Mouse (Mus musculus) neural tube, embryonic 14.5 days (tissue): Measurements from ENCODE around the gene Ugt1a6a. TPM values are rescaled to one million over a fixed set of nuclear protein-coding genes. Genes with fewer than 3 reads are reported as not detected.
"Not testable (repeated sequence)": the region's sequence is repeated elsewhere in the genome, so short reads cannot be mapped to it uniquely, and the experiment has no call there.

Experiments used
- ATAC-seq: fragments of 200-750 bp; cut with Nextera tagmentation; 2 replicates; pipeline ENCODE4 v1.8.0; 2017; ENCODE audit warnings: low read depth, mild to moderate bottlenecking, moderate TSS enrichment, moderate library complexity
- H3K27ac ChIP-seq: fragments of 300-500 bp; sonication (generic); 2 replicates; pipeline ENCODE4 v1.5.1; 2014; ENCODE audit warnings: low read depth, mild to moderate bottlenecking, control low read depth, low read length, moderate library complexity, mixed read lengths
- H3K27me3 ChIP-seq: fragments of 300-500 bp; sonication (generic); 2 replicates; pipeline ENCODE4 v1.6.1; 2014; ENCODE audit warnings: low read length; ENCODE audit not compliant: control insufficient read depth, insufficient read depth
- H3K36me3 ChIP-seq: fragments of 300-500 bp; sonication (generic); 2 replicates; pipeline ENCODE4 v1.6.1; 2014; ENCODE audit warnings: low read length, mixed read lengths; ENCODE audit not compliant: control insufficient read depth, insufficient read depth
- H3K4me1 ChIP-seq: fragments of 300-500 bp; sonication (generic); 2 replicates; pipeline ENCODE4 v1.6.1; 2014; ENCODE audit warnings: low read length; ENCODE audit not compliant: control insufficient read depth, insufficient read depth
- H3K4me2 ChIP-seq: fragments of 300-500 bp; sonication (generic); 2 replicates; pipeline ENCODE4 v1.6.1; 2014; ENCODE audit warnings: mild to moderate bottlenecking, low read depth, low read length, control low read depth
- H3K4me3 ChIP-seq: fragments of 300-500 bp; sonication (generic); 2 replicates; pipeline ENCODE4 v1.5.1; 2014; ENCODE audit warnings: low read depth, low read length, control low read depth, mixed read lengths
- H3K9ac ChIP-seq: fragments of 300-500 bp; sonication (generic); replicated peaks from 2 replicates; pipeline ENCODE4 v1.6.1; 2014; ENCODE audit warnings: low read depth, mild to moderate bottlenecking, control low read depth, low read length, mixed read lengths
- H3K9me3 ChIP-seq: fragments of 300-500 bp; sonication (generic); 2 replicates; pipeline ENCODE4 v1.6.1; 2016; ENCODE audit warnings: low read length; ENCODE audit not compliant: control insufficient read depth
- WGBS: fragments of 180-500 bp; shearing (Covaris S2); extraction: QIAGEN DNeasy Blood & Tissue Kit; methylation state at CpG from one replicate; pipeline ENCODE4 v1.1.7; 2014; 5-methylcytosine and 5-hydroxymethylcytosine counted together
- polyA plus RNA-seq: library from polyadenylated mRNA; unstranded; fragments of >200 nt; fragmentation: Nextera tagmentation; extraction: Ambion mirVana; gene quantifications from 2 replicates; pipeline ENCODE4 v1.2.1, GENCODE M21; 2014

Ugt1a6a gene
- polyA plus RNA-seq, 1 experiment from 2014 or later: 0.76 TPM

DNA sequence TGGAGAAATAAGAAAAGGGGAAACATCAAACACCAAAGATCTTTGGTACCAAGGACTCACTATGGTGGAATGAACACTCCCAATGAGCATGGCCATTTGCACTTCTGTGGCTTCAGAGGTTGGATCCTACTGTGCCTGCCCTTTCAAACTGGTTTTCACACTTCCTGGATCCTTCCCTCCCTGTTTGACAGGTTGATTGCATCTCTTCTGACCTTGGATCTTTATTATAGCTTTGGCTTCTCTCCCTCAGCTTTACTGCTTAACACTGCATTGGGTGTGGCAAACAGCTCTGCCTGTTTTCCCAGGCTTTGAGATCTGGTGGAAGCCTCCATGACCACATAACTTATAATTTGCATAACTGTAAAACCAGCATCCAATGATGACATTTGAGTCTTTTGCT is 85.7 kb downstream of the Ugt1a6a start:
- Histone ChIP-seq H3K9me3 (peaks cover 27% of the 10 kb centered on the region), H3K4me1 (no peaks in the 10 kb centered on the region), H3K4me2 (no peak overlapping the region), H3K36me3 (no peaks in the 10 kb centered on the region), H3K27me3 (no peaks in the 10 kb centered on the region), H3K4me3 (no peak overlapping the region), H3K27ac (no peak overlapping the region), H3K9ac (no peak overlapping the region)
- no peak for ATAC-seq

- Histone ChIP-seq H3K4me2 (no peak overlapping the region), H3K27me3 (no peaks in the 10 kb centered on the region), H3K9ac (no peak overlapping the region), H3K36me3 (no peaks in the 10 kb centered on the region), H3K4me1 (no peaks in the 10 kb centered on the region), H3K9me3 (peaks cover 29% of the 10 kb centered on the region), H3K27ac (no peak overlapping the region), H3K4me3 (no peak overlapping the region)
- 50% methylated on average over 2 of the region's 2 CpGs for WGBS
- no peak for ATAC-seq
These were observed 87.6 kb downstream of the Ugt1a6a start for GRCm38 (mm10) chr1:88222216-88222615.

DNA sequence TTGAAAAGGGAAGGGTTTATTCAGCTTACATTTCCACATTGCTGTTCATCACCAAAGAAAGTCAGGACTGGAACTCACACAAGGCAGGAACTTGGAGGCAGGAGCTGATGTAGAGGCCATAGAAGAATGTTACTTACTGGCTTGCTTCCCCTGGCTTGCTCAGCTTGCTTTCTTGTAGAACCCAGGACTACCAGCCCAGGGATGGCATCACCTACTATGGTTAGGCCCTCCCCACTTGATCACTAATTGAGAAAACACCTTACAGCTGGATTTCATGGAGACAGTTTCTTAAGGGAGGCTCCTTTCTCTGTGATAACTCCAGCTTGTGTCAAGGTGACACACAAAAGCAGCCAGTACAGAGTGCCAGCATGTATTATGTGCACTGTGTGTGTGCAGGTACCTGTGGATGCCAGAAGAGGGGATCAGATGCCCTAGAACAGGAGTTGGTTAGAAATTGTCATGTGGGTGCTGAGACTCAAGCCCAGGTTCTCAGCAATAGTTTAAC is 88.5 kb downstream of the Ugt1a6a start:
- not testable (repeated sequence) for H3K27ac ChIP-seq, H3K9ac ChIP-seq, H3K27me3 ChIP-seq, H3K4me3 ChIP-seq, ATAC-seq, H3K4me2 ChIP-seq, H3K36me3 ChIP-seq, H3K4me1 ChIP-seq
- peaks cover 33% of the 10 kb centered on the region for H3K9me3 ChIP-seq

GRCm38 (mm10) chr1:88223591-88223990 is 89.0 kb downstream of the Ugt1a6a start:
- H3K4me2 ChIP-seq: no peak overlapping the region
- no peak overlapping the region for H3K4me3 ChIP-seq
- H3K27ac ChIP-seq: no peak overlapping the region
- no peak overlapping the region for H3K9ac ChIP-seq
- H3K4me1 ChIP-seq: no peaks in the 10 kb centered on the region
- WGBS: 64% methylated on average over 1 of the region's 1 CpGs
- ATAC-seq: no peak
- peaks cover 38% of the 10 kb centered on the region for H3K9me3 ChIP-seq
- no peaks in the 10 kb centered on the region for H3K27me3 ChIP-seq
- H3K36me3 ChIP-seq: no peaks in the 10 kb centered on the region

GRCm38 (mm10) chr1:88224029-88224776 is 89.6 kb downstream of the Ugt1a6a start:
- Histone ChIP-seq H3K27ac (no peak overlapping the region), H3K9ac (no peak overlapping the region), H3K36me3 (no peaks in the 10 kb centered on the region), H3K4me1 (no peaks in the 10 kb centered on the region), H3K27me3 (no peaks in the 10 kb centered on the region), H3K4me3 (no peak overlapping the region), H3K9me3 (peaks cover 44% of the 10 kb centered on the region), H3K4me2 (no peak overlapping the region)
- WGBS: 69% methylated on average over 2 of the region's 2 CpGs
- no peak for ATAC-seq

GRCm38 (mm10) chr1:88225301-88225700 is 90.7 kb downstream of the Ugt1a6a start:
- not testable (repeated sequence) for ATAC-seq
- 36% methylated on average over 2 of the region's 2 CpGs for WGBS
- peaks cover 55% of the 10 kb centered on the region for H3K9me3 ChIP-seq

DNA sequence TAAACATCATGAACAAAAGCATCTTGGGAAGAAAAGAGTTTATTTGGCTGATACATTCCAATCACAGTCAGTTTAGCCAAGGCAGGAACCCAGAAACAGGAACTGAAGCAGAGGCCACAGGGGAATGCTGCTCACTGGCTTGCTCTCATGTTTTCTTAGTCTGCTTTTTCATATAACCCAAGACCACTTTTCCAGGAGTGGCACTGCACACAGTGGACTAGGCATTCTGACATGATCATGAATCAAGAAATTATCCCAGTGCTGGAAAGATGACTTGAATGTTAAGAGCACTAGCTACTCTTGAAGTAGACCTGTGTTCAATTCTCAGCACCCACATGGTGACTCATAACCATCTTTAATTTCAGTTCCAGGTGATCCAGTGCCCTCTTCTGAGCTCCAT is 91.1 kb downstream of the Ugt1a6a start:
- H3K9ac ChIP-seq: no peak overlapping the region
- H3K27ac ChIP-seq: no peak overlapping the region
- H3K4me2 ChIP-seq: no peak overlapping the region

More at GRCm38 (mm10) chr1:88225301-88225700, 90.7 kb downstream of the Ugt1a6a start:
- not testable (repeated sequence) for H3K36me3 ChIP-seq, H3K27me3 ChIP-seq, H3K4me1 ChIP-seq, H3K9ac ChIP-seq, H3K4me3 ChIP-seq, H3K27ac ChIP-seq, H3K4me2 ChIP-seq

DNA sequence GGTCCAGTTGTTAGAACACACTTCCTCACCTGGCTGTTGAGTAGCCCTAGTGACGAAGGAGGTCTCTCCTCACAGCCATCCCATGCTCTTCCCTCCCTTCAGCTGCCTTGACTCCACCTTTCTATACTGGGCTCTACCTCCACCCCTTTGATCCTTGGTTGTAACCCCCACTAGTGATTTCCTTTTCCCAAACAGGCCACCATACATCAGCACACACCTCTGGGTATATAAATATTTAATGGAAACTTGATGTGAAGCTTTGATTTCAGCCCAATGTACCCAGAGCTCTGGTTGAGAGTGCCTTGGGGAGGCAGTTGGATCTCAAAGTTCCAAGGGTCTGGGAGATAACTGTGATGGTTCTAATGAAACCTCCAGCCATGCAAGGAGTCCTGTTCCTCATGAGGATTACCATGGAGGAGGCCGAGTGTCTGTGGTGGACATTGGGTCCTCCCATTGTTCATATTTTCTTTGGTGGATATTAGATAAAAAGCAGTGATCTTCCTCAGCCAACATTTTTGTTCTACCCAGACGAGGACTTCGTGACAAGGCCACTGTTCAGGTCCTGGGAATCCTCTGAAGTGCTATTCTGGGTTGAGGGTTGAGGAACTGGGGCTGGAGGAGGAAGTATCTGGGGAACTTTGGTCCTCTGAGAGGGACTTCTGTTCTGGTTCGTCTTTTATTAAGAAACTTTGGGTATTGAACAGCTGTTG is 92.2 kb downstream of the Ugt1a6a start, which contains the start of gene Mroh2a:
Gene Mroh2a, plus strand, starts transcription at position 317 of the 710 bp plus-strand sequence.
- H3K4me3 ChIP-seq: no peak within 1 kb of the TSS
- H3K9ac ChIP-seq: no peak within 1 kb of the TSS
- WGBS: 63% methylated on average over 5 of the region's 5 CpGs
- H3K4me1 ChIP-seq: no peaks in the 10 kb centered on the region
- H3K9me3 ChIP-seq: peaks cover 69% of the 10 kb centered on the region
- H3K27me3 ChIP-seq: no peaks in the 10 kb centered on the region
- H3K4me2 ChIP-seq: no peak within 1 kb of the TSS
- no peak for ATAC-seq
- no peaks in the 10 kb centered on the region for H3K36me3 ChIP-seq
- H3K27ac ChIP-seq: no peak within 1 kb of the TSS

More for the DNA sequence above, 91.1 kb downstream of the Ugt1a6a start:
- Histone ChIP-seq H3K36me3 (no peaks in the 10 kb centered on the region), H3K4me3 (no peak overlapping the region), H3K9me3 (peaks cover 59% of the 10 kb centered on the region), H3K4me1 (no peaks in the 10 kb centered on the region), H3K27me3 (no peaks in the 10 kb centered on the region)
- ATAC-seq: no peak

DNA sequence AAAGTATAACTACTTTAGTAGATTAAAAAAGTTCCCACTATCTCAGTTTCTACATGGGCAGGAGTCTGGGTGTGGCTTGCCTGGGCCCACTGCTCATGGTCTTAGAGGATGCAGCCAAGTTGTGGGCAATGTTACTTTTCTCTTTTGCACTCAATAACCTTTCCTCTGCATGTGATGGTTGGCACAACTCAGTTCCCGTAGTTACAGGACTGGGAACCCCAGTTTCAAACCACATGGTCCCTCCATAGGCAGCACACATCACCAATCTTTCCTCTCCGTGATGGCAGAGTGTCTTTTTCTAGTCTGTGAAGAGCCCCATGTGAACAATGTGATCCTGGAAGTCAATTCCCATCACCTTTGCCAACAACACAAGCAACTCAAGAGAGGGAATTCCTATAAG is 92.9 kb downstream of the Ugt1a6a start:
- no peak for ATAC-seq
- Histone ChIP-seq H3K4me3 (no peak overlapping the region), H3K4me2 (no peak overlapping the region), H3K4me1 (no peaks in the 10 kb centered on the region), H3K27me3 (no peaks in the 10 kb centered on the region), H3K27ac (no peak overlapping the region), H3K9ac (no peak overlapping the region), H3K36me3 (no peaks in the 10 kb centered on the region), H3K9me3 (peaks cover 71% of the 10 kb centered on the region)
- 61% methylated on average over 2 of the region's 2 CpGs for WGBS
